Mouse (Mus musculus): ENCODE data around the gene Cyb561d1.
A peak's percentile ranks its signal among the peaks of the same experiment; 100 is the strongest.

Cyb561d1 gene

GRCm38 (mm10) chr3:108167499-108167898, 33.5 kb downstream of the Cyb561d1 start:
- DNase-seq (ENCODE audit: low read depth, low spot score): no peak

- DNase-seq (ENCODE audit: low read depth, low spot score): peak; percentile 90
Measured at GRCm38 (mm10) chr3:108166486-108167211, 34.4 kb downstream of the Cyb561d1 start.

GRCm38 (mm10) chr3:108165532-108166315, 35.3 kb downstream of the Cyb561d1 start:
- no peak for DNase-seq (ENCODE audit: low read depth, low spot score)

- peak; percentile 88 for DNase-seq (ENCODE audit: low read depth, low spot score)
Measured at GRCm38 (mm10) chr3:108164807-108165206, 36.2 kb downstream of the Cyb561d1 start.

GRCm38 (mm10) chr3:108164091-108164490, 36.9 kb downstream of the Cyb561d1 start:
- no peak for DNase-seq (ENCODE audit: low read depth, low spot score)

GRCm38 (mm10) chr3:108158383-108159037, 42.5 kb downstream of the Cyb561d1 start:
- peak; percentile 93 for DNase-seq (ENCODE audit: low read depth, low spot score)

GRCm38 (mm10) chr3:108154656-108155055, 46.4 kb downstream of the Cyb561d1 start, which contains the start of gene Gpr61:
Gene Gpr61 (minus strand): TSS chr3:108154882.
- DNase-seq (ENCODE audit: low read depth, low spot score): peak; percentile 96

- no peak for DNase-seq (ENCODE audit: low read depth, low spot score)
Measured at GRCm38 (mm10) chr3:108152290-108152689, 48.7 kb downstream of the Cyb561d1 start.

GRCm38 (mm10) chr3:108147386-108148235, 53.4 kb downstream of the Cyb561d1 start:
- peak; percentile 95 for DNase-seq (ENCODE audit: low read depth, low spot score)

- DNase-seq (ENCODE audit: low read depth, low spot score): no peak
Measured at GRCm38 (mm10) chr3:108146671-108147070, 54.3 kb downstream of the Cyb561d1 start.

Measured in brain, adult 2 months (tissue).